Mouse (Mus musculus) spleen, postnatal 36 days (tissue): Measurements from ENCODE around the gene Man2a1.
A peak's percentile ranks its signal among the peaks of the same experiment; 100 is the strongest.

Source experiments
- DNase-seq, 2 experiments: peaks; one replicate each; pipeline ENCODE4 v3.0.0; 2022; ENCODE audit warnings: low spot score in 2 of 2, mixed read lengths in 1 of 2

The Man2a1 gene

DNA sequence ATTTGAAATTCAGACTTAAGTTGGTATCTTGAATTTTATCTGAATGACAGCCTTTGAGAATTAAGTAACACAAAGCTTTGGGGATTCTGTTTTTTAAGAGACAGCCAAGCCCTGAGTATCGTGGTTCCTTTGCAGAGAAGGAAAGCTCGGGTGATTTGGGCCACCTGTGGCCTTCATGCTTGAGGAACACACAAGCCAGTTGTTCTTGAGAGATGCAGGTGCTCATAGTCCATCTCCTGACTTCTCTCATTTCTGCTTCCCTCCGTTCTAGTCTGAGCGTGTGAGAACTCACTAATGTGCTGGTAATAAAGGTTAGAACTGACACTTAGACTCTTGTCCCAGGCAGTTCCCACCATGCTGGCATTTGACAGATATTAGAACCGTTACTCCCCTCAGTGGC lies 28.9 kb downstream of the Man2a1 start:
- DNase-seq = peak; percentile 16 to 32

DNA sequence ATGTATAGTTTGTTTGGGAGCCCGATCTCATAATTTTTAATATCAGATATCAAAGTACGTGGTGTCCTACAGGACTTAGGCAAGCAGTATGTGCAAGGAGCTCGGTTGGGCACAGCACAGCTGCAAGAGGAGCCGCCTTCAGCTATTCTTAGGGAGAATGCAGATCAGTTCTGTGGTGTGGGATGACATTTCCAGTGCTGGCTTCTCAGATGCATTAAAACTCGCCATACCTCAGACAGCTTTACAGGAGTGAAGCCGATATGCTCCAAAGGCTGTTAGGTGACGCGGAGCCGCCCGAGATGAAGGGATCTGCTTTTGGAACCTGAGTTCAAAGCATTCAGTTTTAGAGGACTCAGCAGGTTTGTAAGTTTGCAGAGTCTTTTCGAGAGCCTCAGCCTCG lies 30.0 kb downstream of the Man2a1 start:
- no peak for DNase-seq

DNA sequence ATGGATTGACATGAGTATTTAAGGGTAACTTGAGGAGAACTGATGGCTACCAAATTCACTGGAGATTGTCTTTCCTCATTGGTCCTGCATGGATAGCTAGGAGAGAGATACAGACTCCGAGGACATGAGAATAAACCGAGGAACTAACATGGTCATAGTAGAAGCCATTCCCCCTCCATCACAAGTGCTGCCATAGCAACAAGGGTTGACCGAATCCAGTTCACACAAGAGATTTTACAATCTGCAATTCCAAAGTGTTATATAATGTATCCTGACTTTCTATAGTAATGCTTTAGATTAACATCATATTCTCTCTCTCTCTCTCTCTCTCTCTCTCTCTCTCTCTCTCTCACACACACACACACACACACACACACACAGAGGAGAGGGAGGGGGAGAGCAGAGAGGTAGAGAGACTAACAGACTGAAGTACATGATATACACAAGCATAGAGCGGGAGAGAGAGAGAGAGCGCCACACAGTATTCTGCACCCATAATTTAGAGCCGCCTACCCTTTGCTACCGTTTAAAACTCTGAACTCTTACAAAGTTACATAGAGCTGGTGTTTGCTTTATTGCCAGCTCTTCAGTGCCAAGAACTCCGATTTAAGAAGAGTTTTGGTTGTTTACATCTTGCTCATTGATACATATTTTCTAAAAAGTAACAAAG lies 37.5 kb downstream of the Man2a1 start:
- DNase-seq = no peak

DNA sequence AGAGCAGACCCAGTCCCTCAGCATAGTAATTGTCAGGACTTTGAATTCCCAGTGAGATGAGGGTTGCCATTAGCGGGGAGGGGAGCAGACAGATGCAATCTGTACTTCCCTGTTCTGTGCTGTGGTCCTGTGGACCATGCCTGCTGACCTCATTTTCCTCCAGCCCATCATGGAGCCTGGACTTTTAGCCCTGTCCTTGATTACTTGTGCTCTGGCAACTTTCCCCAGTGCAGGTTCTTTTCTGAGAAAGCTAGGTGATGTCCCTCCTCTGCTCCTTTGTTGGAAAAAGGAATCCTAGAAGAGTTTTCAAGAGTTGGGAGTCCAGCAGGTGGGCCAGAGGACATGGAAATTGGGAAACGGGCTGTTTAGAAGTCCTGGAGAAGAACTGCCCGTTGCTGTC lies 40.8 kb downstream of the Man2a1 start:
- no peak for DNase-seq

DNA sequence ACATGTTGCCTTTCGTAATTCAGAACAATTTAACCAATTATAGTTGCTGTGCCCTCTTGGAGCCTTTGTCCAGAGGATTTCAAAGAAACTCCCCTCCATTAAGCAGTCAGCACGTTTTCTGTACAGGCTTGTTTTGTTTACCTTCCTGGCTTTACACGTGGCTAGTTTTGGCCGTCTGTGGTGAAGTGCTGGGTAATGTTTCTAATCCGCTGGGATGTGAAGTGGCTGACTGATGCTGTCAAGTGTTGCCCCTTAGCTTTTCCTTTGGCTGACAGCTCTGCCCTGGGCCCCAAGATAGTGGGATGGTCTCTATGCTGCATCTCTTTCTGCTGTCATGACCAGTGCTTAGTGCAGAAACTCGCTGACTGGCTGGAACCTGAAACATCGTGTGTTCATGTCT lies 43.1 kb downstream of the Man2a1 start:
- DNase-seq = no peak

DNA sequence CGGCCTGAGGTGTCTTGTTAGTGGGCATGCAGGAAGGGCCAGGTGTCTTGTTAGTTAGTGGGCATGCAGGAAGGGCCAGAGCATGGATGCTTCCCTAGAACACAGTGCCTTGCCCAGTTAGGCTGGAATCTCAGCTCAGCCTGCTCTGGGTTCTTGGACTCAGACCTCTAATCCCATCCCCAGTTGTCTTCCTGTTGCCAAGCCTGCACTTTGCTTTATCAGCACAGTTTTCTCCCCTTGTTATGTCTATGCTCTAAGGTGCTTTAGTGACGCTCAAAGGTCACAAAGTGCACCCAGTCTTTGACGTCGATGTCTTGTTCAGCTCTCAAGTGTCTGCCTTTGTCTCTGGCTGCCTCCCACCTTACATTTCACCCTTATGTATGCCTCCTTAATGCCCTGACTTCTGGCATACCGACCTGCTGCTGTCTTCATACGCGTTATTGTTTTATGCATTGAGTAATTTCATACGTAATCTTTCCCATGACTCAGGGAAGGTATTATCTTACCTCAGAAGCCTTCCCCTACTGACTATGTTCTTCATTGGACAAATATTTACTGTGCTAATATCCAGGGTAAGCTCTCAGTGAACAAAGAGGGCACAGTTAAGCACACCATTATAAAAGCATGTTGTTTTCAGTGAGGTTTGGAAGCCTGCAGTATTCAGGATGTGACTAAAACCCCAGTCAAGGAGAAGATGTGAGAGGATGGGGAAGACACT lies 44.5 kb downstream of the Man2a1 start:
- DNase-seq = no peak

DNA sequence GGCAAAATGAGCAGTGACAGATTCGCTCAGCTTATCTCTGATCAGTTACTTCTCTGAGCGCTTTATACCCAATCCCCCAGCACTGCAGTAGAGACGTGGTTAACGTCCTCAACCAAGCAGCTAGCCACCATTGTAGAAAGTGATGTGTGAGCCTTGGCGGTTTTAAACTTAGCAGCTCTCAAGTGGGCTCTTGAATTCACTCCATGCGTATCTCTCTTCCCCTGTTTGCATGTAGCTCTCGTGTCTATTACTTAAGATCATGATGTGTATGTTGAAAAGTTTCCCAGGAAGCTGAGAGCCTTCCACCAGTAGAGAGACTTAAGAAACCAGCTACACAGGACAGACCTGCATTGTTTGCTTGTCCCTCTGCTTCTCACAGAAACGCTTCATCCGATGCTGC lies 46.9 kb downstream of the Man2a1 start:
- no peak for DNase-seq

DNA sequence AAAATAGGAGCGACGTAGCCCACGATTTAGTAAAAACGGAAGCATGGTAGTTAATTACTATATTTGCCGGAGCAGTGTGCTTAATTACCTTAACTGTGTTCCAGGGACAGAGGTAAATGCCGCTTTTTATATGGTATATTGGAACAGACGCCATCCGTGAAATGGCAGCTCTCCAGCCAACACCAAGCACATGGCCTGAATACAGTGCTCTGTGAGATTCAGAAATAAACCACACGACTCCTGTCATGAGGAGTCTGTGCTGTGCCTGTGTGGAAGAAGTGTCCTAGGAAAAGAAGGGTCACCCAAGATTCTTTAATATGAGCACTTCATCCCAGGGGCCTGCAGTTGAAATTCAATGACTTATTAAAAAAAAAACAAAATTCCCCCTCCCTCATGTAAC lies 50.2 kb downstream of the Man2a1 start:
- no peak for DNase-seq

DNA sequence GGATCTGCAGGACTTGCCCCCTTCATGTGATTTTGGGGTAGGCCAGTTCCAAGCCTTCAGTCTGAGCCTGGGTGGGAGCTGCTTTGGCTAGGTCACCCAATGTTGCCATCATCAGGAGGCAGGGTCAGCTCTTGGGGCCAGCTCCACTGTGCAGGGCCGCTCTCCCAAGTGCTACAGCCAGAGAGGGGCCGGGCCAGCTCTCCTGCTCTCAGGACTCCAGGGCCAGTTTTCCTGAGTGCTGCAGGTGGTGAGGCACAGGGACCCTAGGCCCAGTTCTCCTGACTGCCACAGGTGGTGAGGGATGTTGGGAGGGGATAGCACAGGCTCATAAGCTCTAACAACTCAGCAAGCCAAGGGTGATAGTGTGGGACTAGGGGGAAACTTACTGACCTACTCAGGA lies 53.1 kb downstream of the Man2a1 start:
- DNase-seq = no peak

DNA sequence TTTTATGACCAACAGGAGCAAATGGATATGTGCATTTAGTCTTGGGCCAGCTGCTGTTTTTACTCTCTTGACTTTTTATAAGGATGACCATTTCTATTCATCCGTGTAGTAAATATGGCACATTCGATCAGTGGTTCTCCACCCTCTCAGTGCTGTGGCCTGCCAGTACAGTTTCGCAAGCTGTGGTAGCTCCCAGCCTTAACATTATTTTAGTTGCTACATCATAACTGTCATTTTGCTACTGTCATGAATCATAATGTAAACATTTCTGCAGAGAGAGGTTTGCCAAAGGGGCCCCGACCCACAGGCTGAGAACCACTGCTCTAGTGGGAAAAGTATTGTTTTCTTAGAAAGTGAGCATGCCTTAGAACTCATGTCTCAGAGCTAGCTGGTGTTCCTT lies 59.1 kb downstream of the Man2a1 start:
- DNase-seq = no peak

DNA sequence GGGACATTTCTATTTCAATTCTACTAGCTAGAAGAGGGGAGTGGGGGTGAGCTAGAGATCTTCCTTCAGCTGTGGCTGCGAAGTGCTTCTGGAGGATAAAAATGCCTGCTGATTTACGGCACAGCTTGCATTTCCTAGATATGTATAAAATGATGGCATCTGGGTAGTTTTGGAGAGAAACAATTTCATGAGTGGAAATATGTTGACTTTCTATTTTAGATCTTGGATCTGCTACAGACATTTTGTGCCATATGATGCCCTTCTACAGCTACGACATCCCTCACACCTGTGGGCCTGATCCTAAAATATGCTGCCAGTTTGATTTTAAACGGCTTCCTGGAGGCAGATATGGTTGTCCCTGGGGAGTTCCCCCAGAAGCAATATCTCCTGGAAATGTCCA lies 66.0 kb downstream of the Man2a1 start:
- no peak for DNase-seq

DNA sequence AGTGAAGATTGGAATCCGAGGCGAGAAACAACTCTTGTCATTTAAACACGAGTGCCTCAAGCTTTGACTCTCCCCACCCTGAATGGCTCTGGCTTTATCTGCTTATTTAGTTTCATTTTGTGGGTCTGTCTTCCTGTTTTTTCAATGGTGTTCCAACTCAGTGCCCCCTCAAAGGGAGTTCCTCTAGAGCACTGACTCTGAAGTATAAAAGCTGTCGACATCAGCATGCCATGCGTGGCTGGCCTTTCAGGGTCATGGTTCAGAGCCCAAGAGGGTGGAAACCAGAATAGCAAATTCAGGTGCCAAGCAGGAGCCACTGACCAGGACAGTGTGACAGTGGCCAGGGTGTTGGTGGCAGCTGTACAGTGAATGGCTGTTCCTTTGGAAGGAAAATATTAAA lies 68.0 kb downstream of the Man2a1 start:
- DNase-seq = peak; percentile 79 to 83

DNA sequence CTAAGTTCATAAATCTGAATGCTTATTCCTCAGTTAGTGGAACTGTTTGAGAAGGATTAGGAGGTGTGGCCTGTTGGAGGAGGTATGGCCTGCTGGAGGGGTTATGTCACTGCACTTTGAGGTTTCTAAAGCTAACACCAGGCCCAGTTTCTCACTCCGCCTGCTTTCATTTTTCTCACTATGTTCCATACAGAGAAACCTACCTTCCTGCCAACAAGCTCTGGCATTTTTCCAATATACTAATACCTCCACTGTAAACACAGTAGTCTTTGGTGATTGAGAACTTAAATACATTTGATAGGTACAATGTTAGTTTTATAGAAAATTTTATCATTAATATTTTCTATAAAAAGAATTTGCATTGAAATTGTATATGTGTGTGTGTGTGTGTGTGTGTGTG lies 73.9 kb downstream of the Man2a1 start:
- no peak for DNase-seq

DNA sequence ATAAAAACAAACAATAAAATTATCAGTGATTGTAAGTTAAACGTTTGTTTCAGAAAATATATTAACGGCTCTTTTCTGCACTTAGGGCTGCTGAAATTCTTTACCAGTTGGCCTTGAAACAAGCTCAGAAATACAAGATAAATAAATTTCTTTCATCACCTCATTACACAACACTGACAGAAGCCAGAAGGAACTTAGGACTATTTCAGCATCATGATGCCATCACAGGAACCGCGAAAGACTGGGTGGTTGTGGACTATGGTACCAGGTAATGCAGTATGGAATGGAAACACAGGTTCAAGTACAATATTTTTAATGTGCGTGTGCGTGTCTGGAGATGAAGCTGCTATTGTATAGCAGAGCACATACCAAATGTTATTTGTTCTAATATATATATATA lies 74.4 kb downstream of the Man2a1 start:
- DNase-seq = no peak

DNA sequence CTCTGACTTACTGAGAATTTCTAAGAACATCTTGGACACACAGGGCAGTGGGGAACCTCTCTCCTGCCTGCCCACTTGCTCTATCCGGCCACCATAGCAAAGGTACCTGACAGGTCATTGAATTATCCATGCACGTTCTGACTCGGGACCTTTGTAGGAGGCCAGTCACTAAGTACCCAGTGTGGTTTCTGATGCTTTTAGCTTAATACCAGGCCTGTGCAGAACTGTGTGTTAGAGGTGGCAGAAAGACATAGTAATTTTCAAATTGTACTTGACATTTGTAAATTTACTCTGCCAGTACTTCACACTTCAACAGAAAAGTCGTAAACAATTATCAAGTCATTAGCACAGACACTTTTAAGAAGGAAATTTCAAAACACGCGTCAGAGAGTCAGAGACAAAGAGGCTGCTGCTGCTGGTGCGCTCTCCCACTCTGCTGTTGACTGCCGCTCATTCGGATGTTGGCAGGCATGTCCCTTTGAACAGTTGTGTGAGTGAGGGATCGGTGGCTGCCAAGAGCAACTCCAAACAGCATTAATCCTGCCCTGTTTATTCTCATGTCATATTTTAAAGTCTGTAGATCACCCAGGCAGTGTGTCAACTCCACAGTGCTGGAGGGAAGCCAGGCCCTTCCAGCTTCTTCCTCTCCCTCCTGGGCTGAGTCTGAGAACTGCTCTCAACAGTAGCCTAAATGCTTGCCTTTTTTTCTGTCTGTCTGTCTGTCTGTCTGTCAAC lies 76.4 kb downstream of the Man2a1 start:
- DNase-seq = no peak

DNA sequence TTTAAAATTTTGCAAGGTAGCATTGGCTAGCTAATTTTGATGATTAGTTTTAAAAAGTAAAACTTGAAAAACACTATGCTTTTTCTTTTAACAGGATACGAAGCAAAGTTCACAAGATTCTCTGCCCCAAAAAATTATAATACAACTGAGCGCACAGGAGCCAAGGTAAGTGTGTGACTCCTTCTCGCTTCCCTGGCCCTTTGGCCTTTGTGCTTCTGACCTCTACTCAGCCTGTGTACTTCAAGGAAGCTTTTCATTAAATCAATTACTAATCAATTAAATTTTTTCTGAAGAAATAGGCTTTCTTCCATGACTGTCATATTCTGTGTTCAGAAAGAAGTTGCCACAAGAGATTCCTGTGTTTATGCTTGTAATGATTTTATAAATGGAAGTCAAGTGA lies 80.9 kb downstream of the Man2a1 start:
- no peak for DNase-seq

DNA sequence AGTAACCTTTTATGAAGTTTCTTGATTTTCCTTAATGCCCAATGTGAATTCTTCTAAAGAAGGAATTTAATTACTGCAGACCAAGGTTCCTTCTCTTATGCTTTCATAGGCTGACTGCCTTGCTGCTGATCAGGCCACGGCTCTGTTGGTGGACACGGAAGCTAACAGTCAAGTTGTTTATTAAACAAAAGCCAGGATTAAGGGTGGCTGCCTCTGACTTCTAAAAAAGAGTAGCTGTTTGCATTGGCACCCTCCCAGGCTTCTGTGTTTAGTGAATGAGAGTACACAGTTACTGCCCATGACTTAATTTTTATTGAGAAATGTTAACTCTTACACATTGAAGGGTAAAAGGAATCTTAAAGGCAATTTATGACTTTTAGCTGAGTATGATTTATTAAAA lies 81.4 kb downstream of the Man2a1 start:
- DNase-seq = no peak

DNA sequence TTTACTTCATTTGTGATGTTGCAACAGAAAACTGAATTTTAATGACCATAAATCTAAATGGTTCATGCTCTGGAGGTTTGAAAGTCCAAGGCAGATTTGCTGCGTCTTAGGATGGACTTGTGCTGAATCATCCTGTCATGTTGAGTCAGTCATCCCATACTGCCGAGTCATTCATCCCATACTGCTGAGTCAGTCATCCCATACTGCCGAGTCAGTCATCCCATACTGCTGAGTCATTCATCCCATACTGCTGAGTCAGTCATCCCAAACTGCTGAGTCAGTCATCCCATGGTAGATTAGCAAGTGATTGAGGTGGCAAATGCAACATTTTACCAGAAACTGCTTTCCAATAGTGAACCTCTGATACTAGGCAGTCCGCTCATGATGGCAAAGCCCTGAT lies 83.6 kb downstream of the Man2a1 start:
- no peak for DNase-seq

DNA sequence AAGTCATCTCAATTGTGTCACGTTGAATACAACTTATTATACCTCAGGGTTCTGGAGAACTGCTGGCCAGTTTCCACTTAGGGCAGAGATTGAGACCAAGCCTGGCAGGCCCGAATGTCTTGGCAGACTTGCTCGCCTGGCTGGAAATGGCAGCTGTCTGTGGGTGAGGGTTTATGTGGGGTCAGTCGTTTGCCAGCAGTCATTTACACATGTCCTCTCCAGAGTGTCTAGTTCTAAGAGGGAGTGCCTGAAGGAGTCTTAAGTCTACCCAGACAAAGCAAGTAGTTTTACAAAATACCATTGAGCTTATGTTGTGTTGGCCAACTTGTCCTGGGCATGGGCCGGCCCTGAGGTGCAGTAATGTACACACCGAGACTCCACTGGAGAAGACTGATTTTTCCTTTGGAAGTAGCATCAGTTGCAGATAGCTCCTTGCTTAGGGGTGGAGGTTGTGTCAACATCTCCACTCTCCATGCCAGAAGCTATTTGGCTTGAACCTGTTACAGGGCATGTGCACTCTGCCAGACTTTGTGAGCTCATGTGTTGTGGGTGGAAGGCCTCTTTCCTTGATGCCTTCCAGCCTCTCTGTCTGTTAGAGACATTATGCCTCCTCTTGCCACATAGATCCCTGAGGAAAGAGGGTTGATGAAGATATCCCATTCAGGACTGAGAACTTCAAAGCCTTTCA lies 84.8 kb downstream of the Man2a1 start:
- no peak for DNase-seq

DNA sequence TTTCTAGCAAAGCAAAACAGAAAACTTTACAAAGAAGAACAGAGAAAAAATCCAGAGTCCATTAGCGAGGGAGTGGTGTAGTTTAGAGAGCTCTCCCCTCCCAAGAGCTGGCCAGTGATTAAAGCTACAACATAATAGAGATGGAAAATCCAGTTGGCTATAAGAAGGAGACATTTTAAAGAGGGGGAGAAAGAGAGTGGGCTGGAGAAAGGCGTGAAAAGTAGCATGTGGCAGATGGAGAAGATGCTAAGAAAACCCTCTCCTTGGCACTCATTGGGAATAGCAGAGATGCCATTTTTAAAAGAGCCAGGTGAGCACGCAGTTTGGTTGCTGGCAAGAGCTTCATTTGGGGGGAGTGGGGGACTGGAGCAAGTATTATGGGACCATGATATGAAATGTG lies 89.1 kb downstream of the Man2a1 start:
- no peak for DNase-seq

DNA sequence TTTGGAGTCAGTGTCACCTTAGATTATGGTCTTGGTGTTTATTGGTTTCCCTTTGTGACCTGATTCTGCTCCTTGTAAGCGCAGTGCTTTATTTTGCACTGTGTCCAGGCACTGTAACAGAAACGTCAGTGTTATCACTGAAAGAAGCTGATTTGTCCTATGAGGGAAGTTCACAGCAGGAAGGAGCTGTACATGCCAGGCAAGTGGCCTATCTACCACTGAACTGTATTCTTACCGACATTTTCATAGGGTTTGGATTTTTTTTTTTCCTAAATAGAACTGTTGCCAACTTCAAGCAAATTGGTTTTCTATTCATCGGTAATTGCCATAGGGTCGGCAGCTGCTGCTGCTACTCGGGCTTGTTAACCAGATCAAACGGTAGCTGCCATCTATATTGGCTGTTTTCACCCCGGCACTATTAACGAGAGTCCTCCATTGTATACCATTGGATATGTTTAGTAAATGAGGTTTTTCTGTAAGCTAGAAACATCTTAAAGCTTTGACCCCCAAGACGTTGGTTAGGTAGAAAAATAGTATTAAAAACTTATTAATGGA lies 96.8 kb downstream of the Man2a1 start:
- no peak for DNase-seq

DNA sequence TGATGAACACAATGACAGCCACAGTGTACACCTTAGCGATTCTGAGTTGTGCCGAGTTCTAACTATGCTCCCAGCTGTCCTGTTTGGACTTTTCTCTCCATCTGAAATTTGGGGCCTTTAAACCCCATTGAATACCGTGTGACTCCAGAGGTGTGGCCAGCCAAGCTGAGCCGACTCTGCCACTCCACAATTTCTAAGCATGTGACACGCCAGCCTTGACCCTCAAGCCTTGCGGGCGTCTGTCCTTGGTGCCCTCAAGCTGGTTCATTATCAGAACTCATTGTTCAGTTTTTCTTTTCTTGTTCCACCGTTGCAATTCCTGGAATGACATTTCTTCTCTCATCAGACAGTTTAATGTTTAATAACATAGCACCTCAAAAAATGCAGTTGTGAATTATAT lies 98.0 kb downstream of the Man2a1 start:
- DNase-seq = no peak
